Mouse (Mus musculus): ENCODE results near the gene Rnf212b. TPM values are rescaled to one million over a fixed set of nuclear protein-coding genes. Genes with fewer than 3 reads are reported as not detected.

Gene Rnf212b
- polyA plus RNA-seq, 1 experiment from 2014 or later, result not detected

DNA sequence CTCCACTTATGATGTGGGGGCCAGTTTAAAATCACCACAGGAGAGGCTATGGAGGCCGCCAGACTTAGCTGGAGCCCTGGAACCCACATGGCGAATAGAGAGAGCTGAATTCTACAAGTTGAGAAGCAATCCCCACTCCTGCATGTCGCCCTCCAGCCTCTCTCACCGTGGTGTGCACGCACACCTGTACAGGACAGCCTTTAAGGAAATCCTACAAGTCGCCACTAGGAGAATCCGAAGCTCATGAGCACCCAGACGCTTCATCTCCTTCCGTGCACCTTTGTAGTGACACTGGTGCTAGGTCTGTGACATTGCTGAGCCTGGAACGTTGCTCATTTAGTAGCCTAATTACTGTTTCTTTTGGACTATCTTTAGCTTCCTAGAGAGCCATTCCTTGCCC lies 14.3 kb upstream of the Rnf212b start:
- no peak overlapping the region for H3K9ac ChIP-seq
- H3K4me2 ChIP-seq, result no peak overlapping the region
- no peak overlapping the region for H3K4me3 ChIP-seq
- H3K27me3 ChIP-seq (replicated peaks), result no peaks in the 10 kb centered on the region
- H3K4me1 ChIP-seq (replicated peaks), result peaks cover 21% of the 10 kb centered on the region
- H3K9me3 ChIP-seq (replicated peaks), result no peaks in the 10 kb centered on the region
- WGBS, result 39% methylated on average over 10 of the region's 10 CpGs
- H3K27ac ChIP-seq (ENCODE audit: poor library complexity, severe bottlenecking), result peak overlapping the region; percentile 11; the same call in 1 of the 2 replicates
- ATAC-seq (ENCODE audit: insufficient number of reproducible peaks, low FRiP score), result no peak
- no peaks in the 10 kb centered on the region for H3K36me3 ChIP-seq

GRCm38 (mm10) chr14:54802428-54802827 lies 11.5 kb upstream of the Rnf212b start:
- no peaks in the 10 kb centered on the region for H3K36me3 ChIP-seq
- no peak overlapping the region for H3K27ac ChIP-seq (ENCODE audit: poor library complexity, severe bottlenecking)
- no peak overlapping the region for H3K4me3 ChIP-seq
- H3K27me3 ChIP-seq (replicated peaks), result no peaks in the 10 kb centered on the region
- peaks cover 15% of the 10 kb centered on the region for H3K4me1 ChIP-seq (replicated peaks)
- no peak for ATAC-seq (ENCODE audit: insufficient number of reproducible peaks, low FRiP score)
- 60% methylated on average over 4 of the region's 4 CpGs for WGBS
- H3K9me3 ChIP-seq (replicated peaks), result no peaks in the 10 kb centered on the region
- no peak overlapping the region for H3K4me2 ChIP-seq
- H3K9ac ChIP-seq, result no peak overlapping the region

DNA sequence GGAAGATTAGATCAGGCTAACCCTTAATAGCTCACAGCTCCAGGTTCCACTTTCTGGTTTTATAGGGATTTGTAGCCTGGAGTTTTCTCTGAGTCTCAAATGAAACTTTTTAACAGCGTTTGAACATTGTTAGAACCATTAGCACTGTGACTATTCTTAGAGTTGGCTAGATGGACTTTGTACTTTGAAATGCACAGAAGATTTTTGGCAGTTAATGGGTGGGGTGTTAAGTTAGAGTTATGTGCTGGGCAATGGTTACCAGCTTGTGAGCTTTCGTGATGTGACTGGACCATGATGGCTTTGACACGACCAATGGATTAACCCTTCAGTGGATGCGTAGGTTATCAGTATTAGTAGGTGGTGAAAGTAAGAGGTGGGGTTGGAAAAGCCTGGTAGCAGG lies 7.8 kb upstream of the Rnf212b start:
- no peak overlapping the region for H3K4me3 ChIP-seq
- peaks cover 21% of the 10 kb centered on the region for H3K4me1 ChIP-seq (replicated peaks)
- no peak overlapping the region for H3K4me2 ChIP-seq
- H3K36me3 ChIP-seq, result no peaks in the 10 kb centered on the region
- H3K27ac ChIP-seq (ENCODE audit: poor library complexity, severe bottlenecking), result no peak overlapping the region
- no peak overlapping the region for H3K9ac ChIP-seq
- ATAC-seq (ENCODE audit: insufficient number of reproducible peaks, low FRiP score), result no peak
- no peaks in the 10 kb centered on the region for H3K27me3 ChIP-seq (replicated peaks)
- WGBS, result 63% methylated on average over 4 of the region's 4 CpGs
- H3K9me3 ChIP-seq (replicated peaks), result no peaks in the 10 kb centered on the region

- ATAC-seq (ENCODE audit: insufficient number of reproducible peaks, low FRiP score), result no peak
- 33% methylated on average over 4 of the region's 4 CpGs for WGBS
Measured at GRCm38 (mm10) chr14:54808718-54809667, 4.9 kb upstream of the Rnf212b start.

GRCm38 (mm10) chr14:54809668-54810033 lies 4.3 kb upstream of the Rnf212b start:
- Histone ChIP-seq H3K4me1 (replicated peaks) (peaks cover 16% of the 10 kb centered on the region), H3K27me3 (replicated peaks) (no peaks in the 10 kb centered on the region), H3K4me3 (no peak overlapping the region), H3K4me2 (0 out of 2 replicates have a peak overlapping the region, but pooled peaks have one; percentile 1), H3K27ac (ENCODE audit: poor library complexity, severe bottlenecking) (peak overlapping the region; percentile 80), H3K9ac (no peak overlapping the region), H3K36me3 (no peaks in the 10 kb centered on the region), H3K9me3 (replicated peaks) (no peaks in the 10 kb centered on the region)
- WGBS, result 27% methylated on average over 3 of the region's 3 CpGs
- peak; percentile 64 for ATAC-seq (ENCODE audit: insufficient number of reproducible peaks, low FRiP score)

More at GRCm38 (mm10) chr14:54808718-54809667, 4.9 kb upstream of the Rnf212b start:
- no peaks in the 10 kb centered on the region for H3K27me3 ChIP-seq (replicated peaks)
- H3K27ac ChIP-seq (ENCODE audit: poor library complexity, severe bottlenecking), result peak overlapping the region; percentile 80
- 0 out of 2 replicates have a peak overlapping the region, but pooled peaks have one; percentile 1 for H3K4me2 ChIP-seq
- no peaks in the 10 kb centered on the region for H3K9me3 ChIP-seq (replicated peaks)
- H3K9ac ChIP-seq, result no peak overlapping the region
- H3K4me3 ChIP-seq, result no peak overlapping the region
- no peaks in the 10 kb centered on the region for H3K36me3 ChIP-seq
- H3K4me1 ChIP-seq (replicated peaks), result peaks cover 16% of the 10 kb centered on the region

GRCm38 (mm10) chr14:54815737-54816136 lies 1.8 kb downstream of the Rnf212b start:
- Histone ChIP-seq H3K9me3 (replicated peaks) (no peaks in the 10 kb centered on the region), H3K4me3 (no peak overlapping the region), H3K27ac (ENCODE audit: poor library complexity, severe bottlenecking) (no peak overlapping the region), H3K36me3 (no peaks in the 10 kb centered on the region), H3K9ac (no peak overlapping the region), H3K4me1 (replicated peaks) (no peaks in the 10 kb centered on the region), H3K27me3 (replicated peaks) (no peaks in the 10 kb centered on the region; the same call in 1 of the 2 replicates), H3K4me2 (no peak overlapping the region)
- 39% methylated on average over 3 of the region's 3 CpGs for whole genome bisulfite sequencing
- ATAC-seq (ENCODE audit: insufficient number of reproducible peaks, low FRiP score), result no peak

DNA sequence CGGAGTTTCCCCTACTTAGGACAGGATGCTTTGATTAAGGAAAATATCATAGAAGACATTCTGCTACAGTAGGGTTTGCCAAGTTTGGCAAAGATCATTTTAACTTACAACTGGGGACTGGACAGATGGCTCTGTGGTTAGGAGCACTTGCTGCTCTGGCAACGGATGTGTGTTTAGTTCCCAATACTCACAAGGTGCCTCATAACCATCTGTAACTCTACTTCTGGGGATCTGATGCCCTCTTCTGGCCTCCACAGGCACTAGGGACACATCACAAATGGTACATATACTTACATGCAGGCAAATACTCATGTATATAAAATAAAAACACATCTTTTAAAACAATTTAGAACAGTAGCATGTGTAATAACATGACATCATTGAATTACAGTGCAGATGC lies 3.9 kb downstream of the Rnf212b start:
- no peak overlapping the region for H3K4me3 ChIP-seq
- no peaks in the 10 kb centered on the region for H3K36me3 ChIP-seq
- no peak overlapping the region for H3K4me2 ChIP-seq
- H3K27me3 ChIP-seq (replicated peaks), result peaks cover 3% of the 10 kb centered on the region; the same call in 1 of the 2 replicates
- H3K4me1 ChIP-seq (replicated peaks), result no peaks in the 10 kb centered on the region
- no peak for ATAC-seq (ENCODE audit: insufficient number of reproducible peaks, low FRiP score)
- 51% methylated on average over 2 of the region's 2 CpGs for WGBS
- H3K9ac ChIP-seq, result no peak overlapping the region
- no peaks in the 10 kb centered on the region for H3K9me3 ChIP-seq (replicated peaks)
- no peak overlapping the region for H3K27ac ChIP-seq (ENCODE audit: poor library complexity, severe bottlenecking)

- no peaks in the 10 kb centered on the region for H3K9me3 ChIP-seq (replicated peaks)
- peaks cover 3% of the 10 kb centered on the region; the same call in 1 of the 2 replicates for H3K27me3 ChIP-seq (replicated peaks)
- H3K27ac ChIP-seq (ENCODE audit: poor library complexity, severe bottlenecking), result no peak overlapping the region
- H3K4me1 ChIP-seq (replicated peaks), result no peaks in the 10 kb centered on the region
- H3K9ac ChIP-seq, result no peak overlapping the region
- no peak overlapping the region for H3K4me2 ChIP-seq
- 88% methylated on average over 2 of the region's 2 CpGs for WGBS
- no peak overlapping the region for H3K4me3 ChIP-seq
- ATAC-seq (ENCODE audit: insufficient number of reproducible peaks, low FRiP score), result no peak
- H3K36me3 ChIP-seq, result no peaks in the 10 kb centered on the region
Measured at GRCm38 (mm10) chr14:54822301-54822700, 8.4 kb downstream of the Rnf212b start.

DNA sequence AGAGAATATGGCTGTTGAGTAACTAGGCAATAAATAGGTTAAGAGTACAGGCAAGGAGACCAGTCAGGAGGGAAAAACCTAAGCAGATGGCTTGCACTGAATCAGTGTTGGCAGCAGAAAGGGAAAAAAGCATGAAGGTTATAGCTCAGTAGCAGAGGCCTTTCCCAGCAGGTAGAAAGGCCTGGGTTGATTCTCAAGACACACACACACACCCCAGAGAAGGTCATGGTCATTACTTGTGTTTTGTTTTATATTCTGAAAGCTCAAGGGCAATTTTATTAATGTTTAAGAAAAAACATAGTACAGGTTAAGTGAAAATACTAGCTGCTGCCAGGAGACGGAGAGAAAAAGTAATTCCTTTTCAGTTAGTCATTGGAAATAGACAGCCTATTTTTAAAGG lies 9.8 kb downstream of the Rnf212b start:
- H3K36me3 ChIP-seq, result no peaks in the 10 kb centered on the region
- 81% methylated on average over 1 of the region's 1 CpGs for WGBS
- no peaks in the 10 kb centered on the region for H3K9me3 ChIP-seq (replicated peaks)
- H3K4me2 ChIP-seq, result no peak overlapping the region
- no peak overlapping the region for H3K9ac ChIP-seq
- no peak overlapping the region for H3K27ac ChIP-seq (ENCODE audit: poor library complexity, severe bottlenecking)
- H3K27me3 ChIP-seq (replicated peaks), result peaks cover 3% of the 10 kb centered on the region; the same call in 1 of the 2 replicates
- no peaks in the 10 kb centered on the region for H3K4me1 ChIP-seq (replicated peaks)
- no peak overlapping the region for H3K4me3 ChIP-seq
- no peak for ATAC-seq (ENCODE audit: insufficient number of reproducible peaks, low FRiP score)

- ATAC-seq (ENCODE audit: insufficient number of reproducible peaks, low FRiP score), result no peak
- Histone ChIP-seq H3K4me1 (replicated peaks) (no peaks in the 10 kb centered on the region), H3K36me3 (no peaks in the 10 kb centered on the region), H3K27ac (ENCODE audit: poor library complexity, severe bottlenecking) (no peak overlapping the region), H3K9ac (no peak overlapping the region), H3K27me3 (replicated peaks) (peaks cover 3% of the 10 kb centered on the region; the same call in 1 of the 2 replicates), H3K9me3 (replicated peaks) (no peaks in the 10 kb centered on the region), H3K4me3 (no peak overlapping the region), H3K4me2 (no peak overlapping the region)
- WGBS, result 3% methylated on average over 4 of the region's 4 CpGs
Measured at GRCm38 (mm10) chr14:54843461-54843860, 29.5 kb downstream of the Rnf212b start.

DNA sequence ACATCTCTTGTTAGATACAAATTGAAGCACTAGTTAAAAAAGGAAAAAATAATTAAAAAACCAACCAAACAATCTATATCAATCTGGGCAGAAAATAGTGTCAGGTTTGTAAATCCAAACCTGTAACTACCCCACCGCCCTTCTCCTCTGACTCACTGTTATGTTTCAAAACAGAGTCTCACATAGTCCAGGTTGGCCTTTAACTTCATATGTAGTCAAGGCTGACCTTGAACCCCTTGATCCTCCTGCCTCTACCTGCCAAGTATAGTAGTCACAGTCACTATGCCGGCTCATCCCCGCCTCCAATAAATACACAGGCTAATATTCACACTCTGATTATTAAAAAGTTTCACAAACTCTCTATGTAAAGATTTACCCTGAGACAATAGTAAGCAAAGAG lies 41.8 kb downstream of the Rnf212b start:
- H3K9ac ChIP-seq, result no peak overlapping the region
- no peaks in the 10 kb centered on the region for H3K9me3 ChIP-seq (replicated peaks)
- no peak overlapping the region for H3K27ac ChIP-seq (ENCODE audit: poor library complexity, severe bottlenecking)
- ATAC-seq (ENCODE audit: insufficient number of reproducible peaks, low FRiP score), result no peak
- no peaks in the 10 kb centered on the region for H3K27me3 ChIP-seq (replicated peaks)
- no peaks in the 10 kb centered on the region for H3K4me1 ChIP-seq (replicated peaks)
- WGBS, result 90% methylated on average over 3 of the region's 3 CpGs
- no peak overlapping the region for H3K4me3 ChIP-seq
- no peak overlapping the region for H3K4me2 ChIP-seq
- peaks cover 34% of the 10 kb centered on the region for H3K36me3 ChIP-seq

Data from heart, embryonic 12.5 days (tissue).